Mouse (Mus musculus) CD4-positive naive resting alpha-beta T cell, adult 76 days (primary cell): ENCODE data around the gene Atad5. TPM values are rescaled to one million over a fixed set of nuclear protein-coding genes. Genes with fewer than 3 reads are reported as not detected.

Source experiments
- total RNA-seq: library from RNA; stranded (reverse); gene quantifications from one replicate; pipeline ENCODE4 v1.2.4, GENCODE M21; 2023

The Atad5 gene
- total RNA-seq, result 5.7 TPM

DNA sequence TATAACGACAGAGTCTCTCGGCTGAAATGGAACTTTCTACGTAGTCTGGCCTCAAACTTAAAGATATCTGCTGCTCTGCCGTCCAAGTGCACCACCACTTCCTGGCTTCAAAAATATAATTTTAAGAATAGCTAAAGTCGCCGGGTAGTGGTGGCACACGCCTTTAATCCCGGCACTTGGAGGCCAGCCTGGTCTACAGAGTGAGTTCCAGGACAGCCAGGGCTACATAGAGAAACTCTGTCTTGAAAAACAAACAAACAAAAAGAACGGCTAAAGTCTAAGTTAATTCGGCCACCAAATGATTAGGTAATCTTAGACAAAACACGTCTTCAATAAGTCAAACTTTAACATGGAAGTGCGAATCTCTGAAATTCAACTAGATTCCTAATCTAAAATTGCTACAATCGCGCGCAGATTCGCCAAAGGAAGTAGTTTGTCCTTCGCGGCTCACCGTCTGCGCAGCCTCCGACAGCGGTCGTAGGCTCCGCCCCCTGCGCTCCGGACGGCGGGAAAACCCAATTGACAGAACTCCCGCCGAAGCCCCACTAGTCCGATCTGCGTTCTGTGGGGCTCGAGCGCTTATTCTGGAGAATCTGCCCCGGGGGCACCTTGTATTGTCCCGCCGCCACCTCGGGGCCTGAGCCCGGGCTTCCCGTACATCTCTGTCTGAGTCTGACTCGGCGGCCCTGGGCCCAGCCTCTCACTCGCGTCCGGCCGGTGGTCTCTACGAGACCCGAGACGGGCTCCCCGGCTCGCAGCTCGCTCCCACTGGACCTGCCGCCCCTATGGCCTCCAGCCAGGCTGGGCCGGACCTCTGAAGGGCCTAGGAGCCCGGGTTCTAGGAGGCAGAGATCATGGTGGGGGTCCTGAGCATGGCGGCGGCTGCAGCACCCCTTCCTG, at the start of gene Atad5:
TSS of gene Atad5 (plus strand) at position 484 of the 900 bp plus-strand sequence.

DNA sequence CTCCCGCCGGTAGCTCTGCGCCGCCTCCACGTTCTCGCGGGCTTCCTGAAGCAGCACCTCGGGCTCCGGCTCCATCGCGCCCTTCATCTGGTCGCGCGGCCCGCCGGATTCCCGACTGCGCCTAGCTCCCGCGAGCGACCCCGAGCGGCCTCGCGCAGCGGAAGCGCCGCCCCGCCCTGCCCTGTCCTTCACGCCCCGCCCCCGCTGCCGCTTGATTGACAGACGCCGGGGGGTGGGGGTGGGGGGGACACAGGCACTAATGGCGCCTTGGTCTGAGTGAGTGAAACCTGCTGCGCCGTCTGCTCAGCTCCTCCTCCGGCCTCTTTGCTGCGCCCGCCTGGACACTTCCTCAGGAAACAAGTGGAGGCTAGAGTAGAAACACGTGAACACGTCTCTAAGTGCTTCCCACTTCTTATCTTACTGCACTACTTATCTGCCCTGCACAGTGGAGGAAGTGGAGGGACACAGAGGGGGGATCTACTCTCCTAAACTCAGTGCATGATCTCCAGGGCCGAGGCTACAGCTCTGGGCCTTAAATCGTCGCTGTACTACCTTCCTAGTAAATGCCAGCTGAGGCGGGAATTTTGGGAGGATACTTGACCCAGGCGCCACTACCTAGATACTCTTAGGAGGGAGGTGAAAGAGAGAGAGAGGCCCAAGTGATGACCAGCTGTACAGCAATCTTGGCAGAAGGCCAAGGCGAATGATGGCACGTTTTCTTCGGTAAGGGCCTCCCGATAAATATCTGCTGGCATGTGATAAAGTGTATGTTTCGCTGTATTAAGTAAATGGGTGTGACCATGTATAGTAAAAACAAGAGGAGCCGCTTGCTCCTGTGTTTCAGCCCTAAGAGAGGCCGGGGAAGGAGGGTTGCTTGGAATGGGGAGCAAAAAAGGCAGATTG, 8.1 kb upstream of the Atad5 start, which contains the start of gene Crlf3:
TSS of gene Crlf3 (minus strand) at position 166 of the 903 bp plus-strand sequence.

DNA sequence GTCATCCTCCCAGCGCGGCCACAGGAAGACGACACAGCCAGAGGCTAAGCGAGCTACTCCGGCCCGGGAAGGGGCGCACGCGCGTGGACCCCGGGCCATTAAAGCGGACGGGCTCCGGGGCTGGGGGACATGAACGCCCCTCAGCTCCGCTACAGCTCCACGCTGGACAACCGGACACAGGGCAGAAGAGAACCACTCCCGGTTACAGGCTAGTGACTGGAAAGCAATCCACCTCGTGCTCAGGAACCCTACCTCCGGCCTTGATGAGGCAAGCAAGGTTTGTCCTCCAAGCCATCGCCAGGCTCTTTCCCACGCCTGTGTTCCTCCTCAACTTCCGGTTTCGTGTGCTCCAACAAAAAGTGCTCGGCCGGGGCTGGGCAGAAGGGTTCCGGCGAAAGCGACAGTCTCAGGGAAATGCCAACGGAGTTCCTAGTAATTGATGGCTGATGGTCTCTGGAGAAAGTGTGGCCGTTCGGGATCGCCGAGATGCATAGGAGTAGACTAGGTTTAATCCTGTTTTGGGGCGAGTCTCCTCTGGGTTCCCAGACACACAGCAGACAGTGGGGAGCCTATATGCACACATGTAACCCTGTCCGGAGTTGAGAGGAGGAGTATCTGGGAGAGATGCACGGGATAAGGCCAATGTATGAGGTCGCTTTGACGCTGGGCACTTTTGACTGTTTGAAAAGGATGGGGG, 52.8 kb downstream of the Atad5 start, which contains the start of gene Tefm:
TSS of gene Tefm (minus strand) at position 351 of the 697 bp plus-strand sequence.

DNA sequence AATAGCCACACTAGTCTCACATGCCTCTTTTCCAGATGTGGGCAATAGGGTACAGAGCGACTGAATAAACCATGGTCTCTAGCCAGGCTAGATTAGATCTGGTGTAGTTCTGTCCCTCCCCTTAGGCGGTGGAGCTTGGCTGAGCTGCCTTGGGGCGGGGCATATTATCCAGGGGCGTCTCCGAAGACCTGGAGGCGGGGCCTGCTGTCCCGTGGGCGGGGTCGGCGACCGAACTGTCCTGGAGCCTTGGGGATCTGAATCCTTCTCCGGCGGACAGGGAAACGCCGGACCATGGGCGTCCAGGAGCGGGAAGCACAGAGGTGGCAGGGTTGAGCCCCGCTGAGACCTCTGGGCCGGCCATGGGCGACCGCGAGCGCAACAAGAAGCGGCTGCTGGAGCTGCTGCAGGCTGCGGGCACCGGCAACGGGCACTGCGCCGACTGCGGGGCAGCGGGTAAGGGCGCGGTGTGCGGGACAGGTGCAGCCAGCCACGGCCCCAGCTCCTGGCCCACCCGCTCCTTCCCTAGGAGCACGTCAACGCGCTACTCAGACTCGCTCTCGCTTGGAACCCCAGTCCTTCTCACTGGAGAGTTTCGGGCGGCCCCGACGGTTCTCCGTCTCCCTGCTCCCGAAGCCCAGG, 64.8 kb downstream of the Atad5 start, which contains the start of gene Adap2:
TSS of gene Adap2 (plus strand) at position 249 of the 639 bp plus-strand sequence.

DNA sequence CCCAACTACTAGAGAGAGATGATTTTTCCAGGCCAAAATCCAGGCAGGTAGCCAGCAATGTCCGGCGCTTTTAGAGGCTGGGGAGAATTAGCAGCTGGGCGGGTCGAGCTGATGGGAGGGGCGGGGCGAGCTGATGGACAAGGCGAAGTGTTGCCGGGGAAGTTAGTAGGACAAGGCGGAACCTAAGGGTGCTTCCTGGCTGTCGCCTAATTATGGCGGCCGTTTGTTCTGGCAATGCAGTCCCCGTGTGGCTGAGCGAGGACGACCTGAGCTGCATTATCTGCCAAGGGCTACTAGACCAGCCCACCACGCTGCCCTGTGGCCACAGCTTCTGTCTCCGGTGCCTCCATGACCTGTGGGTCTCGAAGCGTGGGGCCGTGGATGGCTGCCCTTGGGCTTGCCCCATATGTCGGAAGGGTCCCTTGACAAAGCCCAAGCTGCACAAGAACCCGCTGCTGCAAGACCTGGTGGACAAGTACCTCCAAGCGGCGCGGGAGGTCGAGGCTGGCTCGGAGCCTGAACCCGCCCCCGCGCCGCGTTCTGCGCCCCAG, 94.6 kb downstream of the Atad5 start, which contains the start of gene Rnf135:
TSS of gene Rnf135 (plus strand) at position 147 of the 551 bp plus-strand sequence.

Other genes with a start within 250 kb of the Atad5 start
- 38.9 TPM for gene Utp6, start 127.0 kb upstream of the Atad5 start, total RNA-seq
- 87.2 TPM for gene Suz12, start 96.3 kb upstream of the Atad5 start, total RNA-seq
- 298 TPM for gene Crlf3, start 8.4 kb upstream of the Atad5 start, total RNA-seq
- gene Tefm, start 52.8 kb downstream of the Atad5 start, total RNA-seq, result 2.9 TPM
- gene Adap2, start 64.7 kb downstream of the Atad5 start, total RNA-seq, result 2.4 TPM
- 3.6 TPM for gene Rnf135, start 94.5 kb downstream of the Atad5 start, total RNA-seq
- 40.6 TPM for gene Rhot1, start 119.6 kb downstream of the Atad5 start, total RNA-seq
- 0.44 TPM for gene Rhbdl3, start 211.5 kb downstream of the Atad5 start, total RNA-seq